Mouse (Mus musculus) bone marrow macrophage, adult 2 months (primary cell): ENCODE measurements around the gene Ephx4.

Experiments
- CTCF ChIP-seq: IDR thresholded peaks from 2 replicates; pipeline ENCODE4 v1.5.1; 2012; ENCODE audit warnings: low read depth, mild to moderate bottlenecking, low read length, moderate library complexity
- POLR2A ChIP-seq: IDR thresholded peaks from 2 replicates; pipeline ENCODE4 v1.6.1; 2012; ENCODE audit warnings: mild to moderate bottlenecking, low read depth, low read length, borderline replicate concordance

GRCm38 (mm10) chr5:107411326-107411725 lies 8.8 kb downstream of the Ephx4 start:
- no peak for TF ChIP-seq CTCF
- TF ChIP-seq POLR2A: no peak
